Comparison of ENCODE assay signal across 11 mouse cellular contexts in genomic region chr15:25440317-25440716, GRCm38 (mm10). TPM values are rescaled to one million over a fixed set of nuclear protein-coding genes. Genes with fewer than 3 reads are reported as not detected.
DNase-seq lines count a peak whose midpoint lies in the region; ATAC-seq and TF ChIP-seq lines count a peak whose summit lies in the region.
"Had no signal": no experiment of that assay in that cellular context is flagged by ENCODE, and none has a peak within 500 bp of the region (broad histone marks: within the 10 kb centered on the region; RNA-seq: fewer than 3 reads in every experiment).

No protein-coding gene starts in this region.

- no peaks in the 10 kb centered on the region for H3K36me3 ChIP-seq in heart, embryonic 12.5 days
- no peaks in the 10 kb centered on the region for H3K36me3 ChIP-seq in kidney, adult 2 months (ENCODE audit: control insufficient read depth, insufficient read depth, low read length)
- H3K36me3 ChIP-seq in kidney, embryonic 15.5 days = no peaks in the 10 kb centered on the region
- no peaks in the 10 kb centered on the region for H3K36me3 ChIP-seq in hindbrain, postnatal 0 days (ENCODE audit: insufficient read depth, low read length)
- no peaks in the 10 kb centered on the region for H3K36me3 ChIP-seq in forebrain, embryonic 16.5 days (ENCODE audit: control insufficient read depth, insufficient read depth)
- H3K36me3 ChIP-seq: embryonic facial prominence, embryonic 12.5 days had no signal

- no peak for ATAC-seq in heart, embryonic 12.5 days (ENCODE audit: insufficient number of reproducible peaks, low FRiP score)
- 0 out of 2 replicates have a peak, but pooled peaks have one; percentile 17 for ATAC-seq in kidney, embryonic 15.5 days (replicated peaks; ENCODE audit: low FRiP score)
- no peak for ATAC-seq in hindbrain, postnatal 0 days
- ATAC-seq in forebrain, embryonic 16.5 days = no peak
- ATAC-seq: hindbrain, embryonic 16.5 days had no signal

- peaks cover 2% of the 10 kb centered on the region for H3K4me1 ChIP-seq in heart, embryonic 12.5 days (replicated peaks)
- H3K4me1 ChIP-seq in kidney, adult 2 months (ENCODE audit: control insufficient read depth, insufficient read depth, low read length) = peaks cover 2% of the 10 kb centered on the region; the same call in 1 of the 2 replicates
- peaks cover 46% of the 10 kb centered on the region for H3K4me1 ChIP-seq in kidney, embryonic 15.5 days
- no peaks in the 10 kb centered on the region for H3K4me1 ChIP-seq in hindbrain, postnatal 0 days (ENCODE audit: insufficient read depth, low read length)
- H3K4me1 ChIP-seq in forebrain, embryonic 16.5 days (replicated peaks; ENCODE audit: control insufficient read depth, insufficient read depth, low read length) = no peaks in the 10 kb centered on the region

- WGBS in heart, embryonic 12.5 days = 76% methylated on average over 8 of the region's 8 CpGs
- 31% methylated on average over 8 of the region's 8 CpGs for WGBS in kidney, adult 2 months
- WGBS in kidney, embryonic 15.5 days = 56% methylated on average over 8 of the region's 8 CpGs
- 74% methylated on average over 8 of the region's 8 CpGs for WGBS in hindbrain, postnatal 0 days
- 75% methylated on average over 8 of the region's 8 CpGs for WGBS in forebrain, embryonic 16.5 days

- no peak overlapping the region for H3K4me2 ChIP-seq in heart, embryonic 12.5 days
- H3K4me2 ChIP-seq in kidney, embryonic 15.5 days = 0 out of 2 replicates have a peak overlapping the region, but pooled peaks have one; percentile 1
- H3K4me2 ChIP-seq in hindbrain, postnatal 0 days (ENCODE audit: low read depth, low read length) = no peak overlapping the region
- H3K4me2 ChIP-seq in forebrain, embryonic 16.5 days (ENCODE audit: low read length) = no peak overlapping the region

- H3K9ac ChIP-seq in heart, embryonic 12.5 days = no peak overlapping the region
- no peak overlapping the region for H3K9ac ChIP-seq in kidney, embryonic 15.5 days
- no peak overlapping the region for H3K9ac ChIP-seq in hindbrain, postnatal 0 days (replicated peaks; ENCODE audit: low read length)
- no peak overlapping the region for H3K9ac ChIP-seq in forebrain, embryonic 16.5 days (replicated peaks; ENCODE audit: low read depth, low read length)
- H3K9ac ChIP-seq: embryonic facial prominence, embryonic 12.5 days; forebrain, postnatal 0 days had no signal

- no peaks in the 10 kb centered on the region for H3K9me3 ChIP-seq in heart, embryonic 12.5 days (replicated peaks)
- H3K9me3 ChIP-seq in kidney, embryonic 15.5 days (replicated peaks) = no peaks in the 10 kb centered on the region
- no peaks in the 10 kb centered on the region for H3K9me3 ChIP-seq in hindbrain, postnatal 0 days (ENCODE audit: low read length)
- H3K9me3 ChIP-seq in forebrain, embryonic 16.5 days (ENCODE audit: control insufficient read depth, low read length) = no peaks in the 10 kb centered on the region
- H3K9me3 ChIP-seq: embryonic facial prominence, embryonic 12.5 days had no signal

- no peak for TF ChIP-seq CTCF in kidney, adult 2 months (conservative IDR thresholded peaks at IDR 0.05; ENCODE audit: insufficient read depth, insufficient read length, low read depth, low read length)
- no peak for TF ChIP-seq CTCF in hindbrain, postnatal 0 days (IDR thresholded peaks at IDR 0.05; ENCODE audit: low read depth)

- no peak overlapping the region for H3K27ac ChIP-seq in heart, embryonic 12.5 days (ENCODE audit: poor library complexity, severe bottlenecking)
- no peak overlapping the region for H3K27ac ChIP-seq in kidney, adult 2 months (ENCODE audit: insufficient read depth, low read depth, low read length)
- H3K27ac ChIP-seq in kidney, embryonic 15.5 days = peak overlapping the region; percentile 38
- H3K27ac ChIP-seq in hindbrain, postnatal 0 days = no peak overlapping the region
- H3K27ac ChIP-seq in forebrain, embryonic 16.5 days (ENCODE audit: low read length) = no peak overlapping the region
- H3K27ac ChIP-seq: embryonic facial prominence, embryonic 12.5 days had no signal

- DNase-seq in heart, adult 11 months = peak; percentile 75
- peak; percentile 77 for DNase-seq in kidney, adult 2 months
- DNase-seq in kidney, postnatal 25 days = peak; percentile 36 to 42
- DNase-seq in hindbrain, postnatal 0 days (ENCODE audit: low spot score) = no peak
- no peak for DNase-seq in layer of hippocampus, postnatal 25 days (ENCODE audit: extremely low spot score in 1 of 2, low spot score in 1 of 2)

- no peak overlapping the region for H3K4me3 ChIP-seq in heart, embryonic 12.5 days
- no peak overlapping the region for H3K4me3 ChIP-seq in kidney, adult 2 months (ENCODE audit: insufficient read depth, low read depth, low read length)
- no peak overlapping the region for H3K4me3 ChIP-seq in kidney, embryonic 15.5 days (replicated peaks)
- H3K4me3 ChIP-seq in hindbrain, postnatal 0 days (ENCODE audit: low read length) = no peak overlapping the region
- no peak overlapping the region for H3K4me3 ChIP-seq in forebrain, embryonic 16.5 days (replicated peaks; ENCODE audit: low read length)
- H3K4me3 ChIP-seq: embryonic facial prominence, embryonic 12.5 days had no signal

- peaks cover 30% of the 10 kb centered on the region for H3K27me3 ChIP-seq in heart, embryonic 12.5 days (replicated peaks)
- no peaks in the 10 kb centered on the region for H3K27me3 ChIP-seq in kidney, adult 2 months (replicated peaks; ENCODE audit: control insufficient read depth, insufficient read depth, low read length)
- H3K27me3 ChIP-seq in kidney, embryonic 15.5 days = no peaks in the 10 kb centered on the region
- H3K27me3 ChIP-seq in hindbrain, postnatal 0 days (ENCODE audit: insufficient read depth, low read length) = no peaks in the 10 kb centered on the region
- peaks cover 3% of the 10 kb centered on the region; the same call in 1 of the 2 replicates for H3K27me3 ChIP-seq in forebrain, embryonic 16.5 days (replicated peaks; ENCODE audit: control insufficient read depth, insufficient read depth, low read length)

- TF ChIP-seq POLR2A in kidney, adult 2 months (IDR thresholded peaks at IDR 0.05; ENCODE audit: low read depth, low read length) = no peak

RNA-seq across cellular contexts. Expression of gene Basp1, which starts 26.8 kb away (rescaled TPM):
- polyA plus RNA-seq in heart, embryonic 12.5 days (2016; fragmentation: Nextera tagmentation; extraction: Ambion mirVana) = 18.4 and 18.6 TPM in 2 replicates
- polyA plus RNA-seq in kidney, adult 2 months (2012; rRNA removed) = 1.6 and 2.7 TPM in 2 replicates
- 26.1 and 29.5 TPM in 2 replicates for polyA plus RNA-seq in kidney, embryonic 15.5 days (2015; fragmentation: Nextera tagmentation; extraction: Ambion mirVana)
- total RNA-seq in hindbrain, postnatal 0 days (2014; rRNA removed) = 701 and 894 TPM in 2 replicates
- polyA plus RNA-seq in hindbrain, postnatal 0 days (2015; fragmentation: Nextera tagmentation; extraction: Ambion mirVana) = 415 and 425 TPM in 2 replicates
- total RNA-seq in layer of hippocampus, postnatal 25 days (2021) = 100 to 1,000 TPM; 666 to 703 TPM
- polyA plus RNA-seq in forebrain, embryonic 16.5 days (2015; fragmentation: Nextera tagmentation; extraction: Ambion mirVana) = 198 and 206 TPM in 2 replicates

Comparison
In these comparisons a context has a peak if more than half of its experiments do, and no peak if none do; other contexts are left out.
1. DNase-seq: peak in heart, adult 11 months (single experiment), kidney, adult 2 months (single experiment) and kidney, postnatal 25 days (2 of 2); none in hindbrain, postnatal 0 days (single experiment) and layer of hippocampus, postnatal 25 days (0 of 2).